Mouse (Mus musculus) adrenal gland, postnatal 0 days (tissue): ENCODE results near the gene Atxn7l3b. TPM values are rescaled to one million over a fixed set of nuclear protein-coding genes. Genes with fewer than 3 reads are reported as not detected.

ENCODE experiments used
- polyA plus RNA-seq: library from polyadenylated mRNA; unstranded; fragments of >200 nt; fragmentation: Nextera tagmentation; extraction: Ambion mirVana; gene quantifications from 2 replicates; pipeline ENCODE4 v1.2.1, GENCODE M21; 2015

Gene Atxn7l3b
- 168 and 172 TPM in 2 replicates for polyA plus RNA-seq

GRCm38 (mm10) chr10:112928452-112929221, at the start of gene Atxn7l3b:
Gene Atxn7l3b (minus strand): TSS chr10:112929001.

